Mouse (Mus musculus): ENCODE results near the gene Serpinc1.
"Not testable (repeated sequence)": the region's sequence is repeated elsewhere in the genome, so short reads cannot be mapped to it uniquely, and the experiment has no call there.

Serpinc1 gene

GRCm38 (mm10) chr1:161020051-161020450 lies 41.7 kb downstream of the Serpinc1 start:
- no peak for DNase-seq (ENCODE audit: extremely low spot score)

GRCm38 (mm10) chr1:161025410-161026210 lies 47.2 kb downstream of the Serpinc1 start:
- DNase-seq (ENCODE audit: extremely low spot score): no peak

GRCm38 (mm10) chr1:161027196-161027595 lies 48.8 kb downstream of the Serpinc1 start:
- DNase-seq (ENCODE audit: extremely low spot score): no peak

- DNase-seq (ENCODE audit: extremely low spot score): not testable (repeated sequence)
These were observed 50.0 kb downstream of the Serpinc1 start for GRCm38 (mm10) chr1:161028427-161028826.

- DNase-seq (ENCODE audit: extremely low spot score): no peak
These were observed 51.7 kb downstream of the Serpinc1 start for GRCm38 (mm10) chr1:161030058-161030457.

- no peak for DNase-seq (ENCODE audit: extremely low spot score)
These were observed 53.5 kb downstream of the Serpinc1 start for GRCm38 (mm10) chr1:161031881-161032280.

GRCm38 (mm10) chr1:161032345-161032744 lies 54.0 kb downstream of the Serpinc1 start:
- no peak for DNase-seq (ENCODE audit: extremely low spot score)

GRCm38 (mm10) chr1:161033856-161034434 lies 55.6 kb downstream of the Serpinc1 start:
- DNase-seq (ENCODE audit: extremely low spot score): no peak

GRCm38 (mm10) chr1:161034435-161035280 lies 56.3 kb downstream of the Serpinc1 start, which contains the start of gene Zbtb37:
TSS of gene Zbtb37 (minus strand) at chr1:161034849.
- DNase-seq (ENCODE audit: extremely low spot score): peak; percentile 100

- DNase-seq (ENCODE audit: extremely low spot score): no peak
These were observed 56.9 kb downstream of the Serpinc1 start for GRCm38 (mm10) chr1:161035281-161035785.

- DNase-seq (ENCODE audit: extremely low spot score): no peak
These were observed 57.5 kb downstream of the Serpinc1 start for GRCm38 (mm10) chr1:161035786-161036404.

- DNase-seq (ENCODE audit: extremely low spot score): peak; percentile 62
These were observed 58.0 kb downstream of the Serpinc1 start for GRCm38 (mm10) chr1:161036411-161036841.

- DNase-seq (ENCODE audit: extremely low spot score): peak; percentile 39
These were observed 58.6 kb downstream of the Serpinc1 start for GRCm38 (mm10) chr1:161037026-161037425.

GRCm38 (mm10) chr1:161037599-161037998 lies 59.2 kb downstream of the Serpinc1 start:
- DNase-seq (ENCODE audit: extremely low spot score): peak; percentile 42

- peak; percentile 29 for DNase-seq (ENCODE audit: extremely low spot score)
These were observed 59.6 kb downstream of the Serpinc1 start for GRCm38 (mm10) chr1:161038004-161038403.

GRCm38 (mm10) chr1:161038968-161039721 lies 60.8 kb downstream of the Serpinc1 start:
- peak; percentile 84 for DNase-seq (ENCODE audit: extremely low spot score)

- peak; percentile 87 for DNase-seq (ENCODE audit: extremely low spot score)
These were observed 61.5 kb downstream of the Serpinc1 start for GRCm38 (mm10) chr1:161039741-161040425.

GRCm38 (mm10) chr1:161040426-161040770 lies 62.0 kb downstream of the Serpinc1 start:
- DNase-seq (ENCODE audit: extremely low spot score): no peak

GRCm38 (mm10) chr1:161040855-161041254 lies 62.5 kb downstream of the Serpinc1 start:
- DNase-seq (ENCODE audit: extremely low spot score): peak; percentile 57

All from embryo, embryonic 9.5 days (tissue).